8 mouse cellular contexts compared by ENCODE assay signal in genomic region chr17:30575941-30576773, GRCm38 (mm10). TPM values are rescaled to one million over a fixed set of nuclear protein-coding genes. Genes with fewer than 3 reads are reported as not detected.
A peak's percentile ranks its signal among the peaks of the same experiment; 100 is the strongest.
DNase-seq lines count a peak whose midpoint lies in the region; ATAC-seq and TF ChIP-seq lines count a peak whose summit lies in the region.

Gene Btbd9 (minus strand): TSS chr17:30576488.

- peaks cover 34% of the 10 kb centered on the region for H3K4me1 ChIP-seq in G1E (ENCODE audit: insufficient read depth, low read depth, low read length)
- peaks cover 19% of the 10 kb centered on the region for H3K4me1 ChIP-seq in forebrain, postnatal 0 days (ENCODE audit: insufficient read depth)
- peaks cover 13% of the 10 kb centered on the region for H3K4me1 ChIP-seq in lung, embryonic 15.5 days

- H3K4me3 ChIP-seq in G1E (ENCODE audit: low read depth, low read length) = peak within 1 kb of the TSS; percentile 75
- peak within 1 kb of the TSS; percentile 79 for H3K4me3 ChIP-seq in forebrain, postnatal 0 days (ENCODE audit: low read depth, low read length)
- peak within 1 kb of the TSS; percentile 66 for H3K4me3 ChIP-seq in lung, embryonic 15.5 days

- no peak for TF ChIP-seq CTCF in G1E (IDR thresholded peaks at IDR 0.05; ENCODE audit: low read depth, low read length)
- TF ChIP-seq CTCF in forebrain, postnatal 0 days (IDR thresholded peaks at IDR 0.05; ENCODE audit: low read depth) = no peak

- no peaks in the 10 kb centered on the region for H3K9me3 ChIP-seq in G1E (replicated peaks)
- H3K9me3 ChIP-seq in forebrain, postnatal 0 days (ENCODE audit: low read length) = no peaks in the 10 kb centered on the region
- no peaks in the 10 kb centered on the region for H3K9me3 ChIP-seq in lung, embryonic 15.5 days

- no peaks in the 10 kb centered on the region for H3K27me3 ChIP-seq in G1E (ENCODE audit: insufficient read depth, low read length)
- H3K27me3 ChIP-seq in forebrain, postnatal 0 days (ENCODE audit: insufficient read depth, low read length) = no peaks in the 10 kb centered on the region
- no peaks in the 10 kb centered on the region for H3K27me3 ChIP-seq in lung, embryonic 15.5 days

- H3K9ac ChIP-seq in forebrain, postnatal 0 days = peak within 1 kb of the TSS; percentile 73
- peak within 1 kb of the TSS; percentile 49 for H3K9ac ChIP-seq in lung, embryonic 15.5 days

- H3K36me3 ChIP-seq in G1E (replicated peaks) = peaks cover 9% of the 10 kb centered on the region
- H3K36me3 ChIP-seq in forebrain, postnatal 0 days (ENCODE audit: insufficient read depth) = no peaks in the 10 kb centered on the region
- H3K36me3 ChIP-seq in lung, embryonic 15.5 days = no peaks in the 10 kb centered on the region

- peak within 1 kb of the TSS; percentile 77 for H3K4me2 ChIP-seq in forebrain, postnatal 0 days (ENCODE audit: low read depth)
- peak within 1 kb of the TSS; percentile 71 for H3K4me2 ChIP-seq in lung, embryonic 15.5 days

- under 1% methylated on average over 61 of the region's 94 CpGs for WGBS in forebrain, postnatal 0 days
- under 1% methylated on average over 56 of the region's 94 CpGs for WGBS in lung, embryonic 15.5 days

- ATAC-seq in G1E (ENCODE audit: extremely low read depth, insufficient number of reproducible peaks, low FRiP score, poor library complexity, severe bottlenecking) = peak; percentile 89
- ATAC-seq in forebrain, postnatal 0 days = peak; percentile 94
- ATAC-seq in lung, embryonic 15.5 days (ENCODE audit: borderline replicate concordance, extremely low read depth, low FRiP score, low TSS enrichment) = peak; percentile 91

- H3K27ac ChIP-seq in forebrain, postnatal 0 days (ENCODE audit: low read depth, low read length) = peak within 1 kb of the TSS; percentile 93
- peak within 1 kb of the TSS; percentile 85 for H3K27ac ChIP-seq in lung, embryonic 15.5 days

- DNase-seq in G1E (ENCODE audit: low spot score) = peak; percentile 95
- peak; percentile 96 to 99 for DNase-seq in cerebellum, adult 18-20 months
- peak; percentile 96 for DNase-seq in forebrain, postnatal 0 days
- DNase-seq in heart, postnatal 4 days = peak; percentile 94
- peak; percentile 92 to 97 for DNase-seq in layer of hippocampus, adult 8-10 months (ENCODE audit: low spot score in 2 of 2)
- DNase-seq in ovary, adult 18-20 months (ENCODE audit: low spot score) = peak; percentile 82
- peak; percentile 92 for DNase-seq in thymus, postnatal 0 days (ENCODE audit: low spot score)

RNA-seq across cellular contexts. Expression of gene Btbd9, which starts in this region (rescaled TPM):
- 37.5 and 57.5 TPM in 2 replicates for total RNA-seq in G1E (2014; fragmentation: Nextera tagmentation)
- 25.5 and 33.6 TPM in 2 replicates for total RNA-seq in G1E (2017)
- 68.4 and 97.3 TPM in 2 replicates for polyA plus RNA-seq in G1E (2012)
- 55.0 and 63.6 TPM in 2 replicates for total RNA-seq in forebrain, postnatal 0 days (2014; rRNA removed)
- 112 and 149 TPM in 2 replicates for polyA plus RNA-seq in forebrain, postnatal 0 days (2015; fragmentation: Nextera tagmentation; extraction: Ambion mirVana)
- 10 to 100 TPM; 40.6 to 40.9 TPM for total RNA-seq in heart, postnatal 4 days (2021)
- 100 to 1,000 TPM; 133 to 171 (median 150) TPM for total RNA-seq in layer of hippocampus, adult 8-10 months (2022)
- 54.1 and 57.3 TPM in 2 replicates for polyA plus RNA-seq in lung, embryonic 15.5 days (2015; fragmentation: Nextera tagmentation; extraction: Ambion mirVana)
- 42.7 and 51.9 TPM in 2 replicates for polyA plus RNA-seq in thymus, postnatal 0 days (2015; fragmentation: Nextera tagmentation; extraction: Ambion mirVana)

Comparison
In these comparisons a context has a peak if more than half of its experiments do, and no peak if none do; other contexts are left out.
1. Peak in every context shown above with its lines: DNase-seq, ATAC-seq, H3K4me3 ChIP-seq and H3K27ac ChIP-seq.